Mouse (Mus musculus) midbrain, embryonic 14.5 days (tissue): ENCODE results near the gene Olfr541. TPM values are rescaled to one million over a fixed set of nuclear protein-coding genes. Genes with fewer than 3 reads are reported as not detected.

ENCODE experiments used
- polyA plus RNA-seq: library from polyadenylated mRNA; unstranded; fragments of >200 nt; fragmentation: Nextera tagmentation; extraction: Ambion mirVana; gene quantifications from 2 replicates; pipeline ENCODE4 v1.2.1, GENCODE M21; 2014

The Olfr541 gene
- polyA plus RNA-seq, 1 experiment from 2014 or later: not detected

Other genes starting within 250 kb of the Olfr541 start
- gene Olfr533, start 233.9 kb upstream of the Olfr541 start, polyA plus RNA-seq: not detected in 2 replicates
- gene Olfr535, start 213.1 kb upstream of the Olfr541 start, polyA plus RNA-seq: not detected in 2 replicates
- gene Olfr536, start 189.9 kb upstream of the Olfr541 start, polyA plus RNA-seq: not detected in 2 replicates
- gene Olfr538, start 129.4 kb upstream of the Olfr541 start, polyA plus RNA-seq: not detected in 2 replicates
- 0.04 TPM in 1 of 2 replicates, not detected in the other for gene Olfr46, start 96.0 kb upstream of the Olfr541 start, polyA plus RNA-seq
- gene Olfr61, start 68.3 kb upstream of the Olfr541 start, polyA plus RNA-seq: not detected in 2 replicates
- gene Olfr53, start 50.8 kb upstream of the Olfr541 start, polyA plus RNA-seq: not detected in 2 replicates
- not detected in 2 replicates for gene Olfr539, start 37.3 kb upstream of the Olfr541 start, polyA plus RNA-seq
- not detected in 2 replicates for gene Olfr45, start 15.3 kb upstream of the Olfr541 start, polyA plus RNA-seq
- not detected in 2 replicates for gene Cyp2e1, start 66.5 kb downstream of the Olfr541 start, polyA plus RNA-seq
- gene Syce1, start 90.6 kb downstream of the Olfr541 start, polyA plus RNA-seq: 0.18 TPM in 1 of 2 replicates, not detected in the other
- 25.4 and 34.5 TPM in 2 replicates for gene Zfp941, start 124.9 kb downstream of the Olfr541 start, polyA plus RNA-seq
- gene Urah, start 137.8 kb downstream of the Olfr541 start, polyA plus RNA-seq: not detected in 2 replicates
- not detected in 2 replicates for gene Scgb1c1, start 148.3 kb downstream of the Olfr541 start, polyA plus RNA-seq
- gene Odf3, start 150.5 kb downstream of the Olfr541 start, polyA plus RNA-seq: not detected in 2 replicates
- not detected in 2 replicates for gene Gm45785, start 159.1 kb downstream of the Olfr541 start, polyA plus RNA-seq
- 98.6 and 99.6 TPM in 2 replicates for gene Ric8a, start 159.7 kb downstream of the Olfr541 start, polyA plus RNA-seq
- gene Bet1l, start 160.3 kb downstream of the Olfr541 start, polyA plus RNA-seq: 42.8 and 54.5 TPM in 2 replicates
- gene Psmd13, start 184.7 kb downstream of the Olfr541 start, polyA plus RNA-seq: 186 and 214 TPM in 2 replicates
- 33.4 and 40.0 TPM in 2 replicates for gene Sirt3, start 185.0 kb downstream of the Olfr541 start, polyA plus RNA-seq
- not detected in 2 replicates for gene Cox8b, start 203.2 kb downstream of the Olfr541 start, polyA plus RNA-seq
- 0.32 and 0.89 TPM in 2 replicates for gene Nlrp6, start 223.6 kb downstream of the Olfr541 start, polyA plus RNA-seq
- gene Pgghg, start 244.1 kb downstream of the Olfr541 start, polyA plus RNA-seq: 5.0 and 7.4 TPM in 2 replicates